Mouse (Mus musculus) liver, embryonic 12.5 days (tissue): ENCODE data around the gene Npas1. TPM values are rescaled to one million over a fixed set of nuclear protein-coding genes. Genes with fewer than 3 reads are reported as not detected.

Experiments used
- ATAC-seq: fragments of 200-750 bp; cut with Nextera tagmentation; 2 replicates; pipeline ENCODE4 v1.8.0; 2017; ENCODE audit warnings: moderate number of reproducible peaks, mild to moderate bottlenecking, moderate library complexity
- H3K27ac ChIP-seq: fragments of 300-500 bp; sonication (generic); 2 replicates; pipeline ENCODE4 v1.5.1; 2016; ENCODE audit warnings: mild to moderate bottlenecking
- H3K27me3 ChIP-seq: fragments of 300-500 bp; sonication (generic); replicated peaks from 2 replicates; pipeline ENCODE4 v1.6.1; 2016; ENCODE audit warnings: mild to moderate bottlenecking, moderate library complexity
- H3K36me3 ChIP-seq: fragments of 300-500 bp; sonication (generic); 2 replicates; pipeline ENCODE4 v1.6.1; 2016; ENCODE audit warnings: mild to moderate bottlenecking, moderate library complexity
- H3K4me1 ChIP-seq: fragments of 300-500 bp; sonication (generic); 2 replicates; pipeline ENCODE4 v1.6.1; 2016
- H3K4me2 ChIP-seq: fragments of 300-500 bp; sonication (generic); 2 replicates; pipeline ENCODE4 v1.6.1; 2016; ENCODE audit warnings: mild to moderate bottlenecking, moderate library complexity
- H3K4me3 ChIP-seq: fragments of 300-500 bp; sonication (generic); 2 replicates; pipeline ENCODE4 v1.5.1; 2016; ENCODE audit warnings: mild to moderate bottlenecking, moderate library complexity
- H3K9ac ChIP-seq: fragments of 300-500 bp; sonication (generic); 2 replicates; pipeline ENCODE4 v1.6.1; 2016; ENCODE audit warnings: mild to moderate bottlenecking, moderate library complexity
- H3K9me3 ChIP-seq: fragments of 300-500 bp; sonication (generic); replicated peaks from 2 replicates; pipeline ENCODE4 v1.6.1; 2016; ENCODE audit warnings: mild to moderate bottlenecking, moderate library complexity
- WGBS: fragments of 180-500 bp; shearing (Covaris S2); methylation state at CpG from one replicate; pipeline ENCODE4 v1.1.7; 2016; ENCODE audit not compliant: insufficient replicate concordance; 5-methylcytosine and 5-hydroxymethylcytosine counted together
- polyA plus RNA-seq: library from polyadenylated mRNA; unstranded; fragments of >200 nt; fragmentation: Nextera tagmentation; extraction: Ambion mirVana; gene quantifications from 2 replicates; pipeline ENCODE4 v1.2.1, GENCODE M21; 2016

Npas1 gene
- polyA plus RNA-seq, 1 experiment from 2014 or later: 0.33 TPM

DNA sequence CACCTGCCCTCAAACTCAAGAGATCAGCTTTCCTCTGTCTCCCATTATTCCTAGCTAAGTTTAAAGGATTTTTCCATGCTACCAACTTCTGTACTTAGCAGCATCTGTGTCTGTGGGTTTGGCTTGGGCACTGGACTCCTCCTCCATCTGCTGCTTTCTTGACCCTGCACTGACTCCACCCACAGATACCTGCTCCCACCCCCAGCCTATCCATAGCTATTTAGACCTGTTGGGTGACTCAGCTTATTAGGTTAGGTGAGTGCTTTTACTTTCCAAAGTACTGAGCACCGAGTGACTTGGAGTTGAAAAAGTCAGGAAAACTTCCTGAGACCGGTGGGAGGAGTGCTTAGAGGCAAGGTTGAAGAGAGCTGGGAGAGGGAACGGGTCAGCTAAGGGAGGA is 62.1 kb downstream of the Npas1 start:
- Histone ChIP-seq H3K4me2 (no peak overlapping the region), H3K9ac (peak overlapping the region; percentile 12), H3K36me3 (peaks cover 99% of the 10 kb centered on the region), H3K27me3 (no peaks in the 10 kb centered on the region), H3K9me3 (no peaks in the 10 kb centered on the region), H3K4me1 (peaks cover 61% of the 10 kb centered on the region), H3K27ac (peak overlapping the region; percentile 91), H3K4me3 (no peak overlapping the region)
- 80% methylated on average over 3 of the region's 3 CpGs for WGBS
- peak; percentile 38; the same call in 1 of the 2 replicates for ATAC-seq

DNA sequence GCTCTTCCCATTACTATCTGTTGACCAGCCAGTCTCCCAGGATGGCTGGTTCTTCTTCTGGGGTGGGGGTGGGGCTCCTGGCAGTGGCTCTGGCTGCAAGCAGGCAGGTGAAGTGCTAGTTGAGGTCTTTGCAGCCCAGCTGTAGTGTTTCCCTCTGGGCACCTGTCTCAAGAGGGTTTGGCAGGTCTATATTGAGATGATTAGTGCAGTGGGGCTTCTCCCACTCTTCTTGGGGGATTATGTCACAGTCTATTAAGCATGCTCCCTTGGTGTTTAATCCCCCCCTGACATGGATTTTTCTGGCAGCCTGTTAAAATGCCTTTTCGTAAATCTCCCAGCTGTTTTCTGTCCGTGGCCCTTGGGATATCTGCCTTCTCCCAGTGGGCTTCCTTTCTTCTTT is 64.6 kb downstream of the Npas1 start:
- peak; percentile 6 for ATAC-seq
- H3K36me3 ChIP-seq: peaks cover 96% of the 10 kb centered on the region
- peak overlapping the region; percentile 38; the same call in 1 of the 2 replicates for H3K4me2 ChIP-seq
- 88% methylated on average over 2 of the region's 2 CpGs for WGBS
- peak overlapping the region; percentile 91 for H3K27ac ChIP-seq
- peaks cover 84% of the 10 kb centered on the region for H3K4me1 ChIP-seq
- no peaks in the 10 kb centered on the region for H3K27me3 ChIP-seq
- no peak overlapping the region for H3K4me3 ChIP-seq
- H3K9me3 ChIP-seq: no peaks in the 10 kb centered on the region
- peak overlapping the region; percentile 49; the same call in 1 of the 2 replicates for H3K9ac ChIP-seq

DNA sequence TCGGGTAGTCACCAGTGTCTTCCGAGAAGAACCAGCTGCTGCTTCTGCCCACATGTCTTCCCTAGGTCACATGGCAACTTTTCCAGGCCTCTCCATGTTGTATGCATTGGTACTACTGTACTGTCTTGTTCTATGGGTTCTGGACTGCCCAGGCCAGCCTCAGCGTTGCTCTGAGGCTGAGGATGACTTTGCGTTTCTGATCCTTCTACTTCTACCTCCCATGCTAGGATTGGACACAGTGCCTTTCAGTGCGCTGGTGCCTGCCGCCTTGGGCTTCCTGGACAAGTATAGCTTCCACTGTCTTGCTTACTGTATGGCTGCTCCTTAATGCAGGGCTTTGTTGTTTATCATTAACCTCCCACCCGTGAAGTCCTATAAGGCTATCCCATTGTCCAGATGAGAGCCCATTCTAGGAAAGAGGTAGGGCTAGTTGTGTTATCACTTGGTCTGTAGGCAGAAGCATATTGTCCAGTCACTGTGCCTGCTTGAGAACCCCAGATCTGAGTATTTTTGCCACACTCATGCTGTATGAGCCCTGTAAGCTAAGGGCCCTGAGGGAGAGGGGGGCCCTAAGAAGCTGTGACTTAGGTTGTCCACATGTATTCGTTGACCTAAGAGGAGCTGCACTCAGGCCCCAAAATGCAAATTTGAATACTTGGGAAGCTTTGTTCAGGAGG is 65.2 kb downstream of the Npas1 start:
- H3K4me3 ChIP-seq: no peak overlapping the region
- 58% methylated on average over 8 of the region's 8 CpGs for WGBS
- no peaks in the 10 kb centered on the region for H3K9me3 ChIP-seq
- H3K4me1 ChIP-seq: peaks cover 89% of the 10 kb centered on the region
- peak overlapping the region; percentile 49 for H3K9ac ChIP-seq
- peak; percentile 89 for ATAC-seq
- peaks cover 95% of the 10 kb centered on the region for H3K36me3 ChIP-seq
- H3K27me3 ChIP-seq: no peaks in the 10 kb centered on the region
- H3K4me2 ChIP-seq: peak overlapping the region; percentile 38
- H3K27ac ChIP-seq: peak overlapping the region; percentile 91

DNA sequence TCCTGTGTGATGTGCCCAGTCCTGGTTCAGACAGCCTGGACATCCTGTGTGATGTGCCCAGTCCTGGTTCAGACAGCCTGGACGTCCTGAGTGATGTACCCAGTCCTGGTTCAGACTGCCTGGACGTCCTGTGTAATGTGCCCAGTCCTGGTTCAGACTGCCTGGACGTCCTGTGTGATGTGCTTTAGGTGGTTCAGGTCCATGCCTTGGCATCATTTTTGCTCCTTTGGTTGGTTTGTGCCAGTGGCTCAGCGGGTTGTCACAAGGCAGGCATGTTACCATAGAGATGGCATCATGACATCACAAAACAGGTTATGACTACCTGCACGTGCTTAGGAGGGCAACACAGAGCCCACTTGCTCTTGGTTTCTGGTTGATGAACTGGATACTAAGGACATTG is 66.4 kb downstream of the Npas1 start:
- H3K9me3 ChIP-seq: no peaks in the 10 kb centered on the region
- no peak overlapping the region for H3K4me3 ChIP-seq
- H3K27me3 ChIP-seq: no peaks in the 10 kb centered on the region
- peak overlapping the region; percentile 49; the same call in 1 of the 2 replicates for H3K9ac ChIP-seq
- ATAC-seq: no peak
- H3K4me2 ChIP-seq: no peak overlapping the region
- H3K36me3 ChIP-seq: peaks cover 89% of the 10 kb centered on the region
- WGBS: 84% methylated on average over 5 of the region's 5 CpGs
- peak overlapping the region; percentile 91 for H3K27ac ChIP-seq
- H3K4me1 ChIP-seq: peaks cover 93% of the 10 kb centered on the region

DNA sequence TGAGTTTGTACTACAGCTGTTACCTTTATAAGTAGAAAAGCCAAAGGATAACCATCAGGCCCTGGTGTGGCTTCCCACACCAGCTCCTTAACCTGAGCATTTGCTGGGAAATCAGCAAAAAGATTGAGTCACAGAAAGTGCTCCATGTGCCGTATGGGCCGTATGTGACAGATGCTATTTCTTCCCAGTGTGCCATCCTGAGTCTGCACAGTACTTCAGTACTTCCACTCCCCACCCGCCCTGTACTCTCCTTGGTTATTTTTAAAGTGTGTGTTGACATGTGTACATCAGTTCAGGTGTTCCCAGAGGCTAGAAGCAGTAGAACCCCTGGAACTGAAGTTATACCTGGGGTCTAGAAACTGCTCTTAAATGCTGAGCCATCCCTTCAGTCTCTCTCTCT is 70.5 kb downstream of the Npas1 start:
- ATAC-seq: no peak
- H3K9me3 ChIP-seq: no peaks in the 10 kb centered on the region
- no peak overlapping the region for H3K4me3 ChIP-seq
- WGBS: 84% methylated on average over 3 of the region's 3 CpGs
- peak overlapping the region; percentile 100 for H3K27ac ChIP-seq
- H3K9ac ChIP-seq: peak overlapping the region; percentile 75
- H3K27me3 ChIP-seq: no peaks in the 10 kb centered on the region
- peaks cover 87% of the 10 kb centered on the region for H3K4me1 ChIP-seq
- peaks cover 62% of the 10 kb centered on the region for H3K36me3 ChIP-seq
- H3K4me2 ChIP-seq: peak overlapping the region; percentile 37

Other genes starting within 250 kb of the Npas1 start
- 1.6 and 1.7 TPM in 2 replicates for gene C5ar2, start 233.6 kb downstream of the Npas1 start, polyA plus RNA-seq
- gene C5ar1, start 218.2 kb downstream of the Npas1 start, polyA plus RNA-seq: 1.7 and 2.1 TPM in 2 replicates
- gene Inafm1, start 204.1 kb downstream of the Npas1 start, polyA plus RNA-seq: 8.6 and 8.8 TPM in 2 replicates
- gene Ccdc9, start 190.9 kb downstream of the Npas1 start, polyA plus RNA-seq: 29.7 and 30.0 TPM in 2 replicates
- 5.9 and 7.6 TPM in 2 replicates for gene Bbc3, start 169.3 kb downstream of the Npas1 start, polyA plus RNA-seq
- 182 and 187 TPM in 2 replicates for gene Sae1, start 89.9 kb downstream of the Npas1 start, polyA plus RNA-seq
- gene Zc3h4, start 76.8 kb downstream of the Npas1 start, polyA plus RNA-seq: 14.5 and 17.6 TPM in 2 replicates
- gene Tmem160, start 24.9 kb downstream of the Npas1 start, polyA plus RNA-seq: 43.9 and 48.0 TPM in 2 replicates
- gene Arhgap35, start 137.3 kb upstream of the Npas1 start, polyA plus RNA-seq: 4.4 and 4.7 TPM in 2 replicates
- not detected in 2 replicates for gene Ceacam15, start 198.0 kb upstream of the Npas1 start, polyA plus RNA-seq
- not detected in 2 replicates for gene Ceacam9, start 244.2 kb upstream of the Npas1 start, polyA plus RNA-seq